Mouse (Mus musculus) hindbrain, embryonic 16.5 days (tissue): Measurements from ENCODE around the gene Slc7a3. TPM values are rescaled to one million over a fixed set of nuclear protein-coding genes. Genes with fewer than 3 reads are reported as not detected.
"Not testable (repeated sequence)": the region's sequence is repeated elsewhere in the genome, so short reads cannot be mapped to it uniquely, and the experiment has no call there.

Source experiments
- ATAC-seq: fragments of 200-750 bp; cut with Nextera tagmentation; 2 replicates; pipeline ENCODE4 v1.8.0; 2017; ENCODE audit warnings: moderate TSS enrichment, moderate library complexity
- H3K27ac ChIP-seq: fragments of 300-500 bp; sonication (generic); 2 replicates; pipeline ENCODE4 v1.5.1; 2014; ENCODE audit warnings: low read depth, mild to moderate bottlenecking, control low read depth, low read length, moderate library complexity
- H3K27me3 ChIP-seq: fragments of 300-500 bp; sonication (generic); replicated peaks from 2 replicates; pipeline ENCODE4 v1.6.1; 2014; ENCODE audit warnings: low read length; ENCODE audit not compliant: control insufficient read depth, insufficient read depth
- H3K36me3 ChIP-seq: fragments of 300-500 bp; sonication (generic); 2 replicates; pipeline ENCODE4 v1.6.1; 2014; ENCODE audit warnings: mild to moderate bottlenecking, low read length, moderate library complexity, mixed read lengths; ENCODE audit not compliant: control insufficient read depth, insufficient read depth
- H3K4me1 ChIP-seq: fragments of 300-500 bp; sonication (generic); 2 replicates; pipeline ENCODE4 v1.6.1; 2014; ENCODE audit warnings: low read depth, low read length; ENCODE audit not compliant: control insufficient read depth, insufficient read depth
- H3K4me2 ChIP-seq: fragments of 300-500 bp; sonication (generic); 2 replicates; pipeline ENCODE4 v1.6.1; 2014; ENCODE audit warnings: mild to moderate bottlenecking, low read length, control low read depth, moderate library complexity
- H3K4me3 ChIP-seq: fragments of 300-500 bp; sonication (generic); 2 replicates; pipeline ENCODE4 v1.5.1; 2014; ENCODE audit warnings: mild to moderate bottlenecking, low read length, control low read depth, moderate library complexity
- H3K9ac ChIP-seq: fragments of 300-500 bp; sonication (generic); 2 replicates; pipeline ENCODE4 v1.6.1; 2014; ENCODE audit warnings: low read depth, mild to moderate bottlenecking, control low read depth, low read length, moderate library complexity
- H3K9me3 ChIP-seq: fragments of 300-500 bp; sonication (generic); 2 replicates; pipeline ENCODE4 v1.6.1; 2014; ENCODE audit warnings: mild to moderate bottlenecking, low read length, moderate library complexity; ENCODE audit not compliant: control insufficient read depth
- WGBS: fragments of 180-500 bp; shearing (Covaris S2); extraction: QIAGEN DNeasy Blood & Tissue Kit; methylation state at CpG from one replicate; pipeline ENCODE4 v1.1.7; 2014; 5-methylcytosine and 5-hydroxymethylcytosine counted together
- polyA plus RNA-seq: library from polyadenylated mRNA; unstranded; fragments of >200 nt; fragmentation: Nextera tagmentation; extraction: Ambion mirVana; gene quantifications from 2 replicates; pipeline ENCODE4 v1.2.1, GENCODE M21; 2015

Slc7a3 gene
- 10.2 and 13.4 TPM in 2 replicates for polyA plus RNA-seq

- Histone ChIP-seq H3K36me3 (no peaks in the 10 kb centered on the region), H3K4me2 (peak within 1 kb of the TSS; percentile 69), H3K9me3 (no peaks in the 10 kb centered on the region), H3K27me3 (no peaks in the 10 kb centered on the region; the same call in 1 of the 2 replicates), H3K27ac (no peak within 1 kb of the TSS), H3K4me3 (peak within 1 kb of the TSS; percentile 38), H3K4me1 (no peaks in the 10 kb centered on the region), H3K9ac (peak within 1 kb of the TSS; percentile 27)
- WGBS = 29% methylated on average over 11 of the region's 11 CpGs
- no peak for ATAC-seq
Measured at GRCm38 (mm10) chrX:101085920-101086319, at the start of gene Slc7a3. Slc7a3 (minus strand) TSS chrX:101086020.

- Histone ChIP-seq H3K4me2 (peak overlapping the region; percentile 46), H3K27ac (peak overlapping the region; percentile 23; the same call in 1 of the 2 replicates), H3K4me1 (no peaks in the 10 kb centered on the region), H3K27me3 (no peaks in the 10 kb centered on the region), H3K4me3 (no peak overlapping the region), H3K9me3 (no peaks in the 10 kb centered on the region), H3K9ac (no peak overlapping the region), H3K36me3 (no peaks in the 10 kb centered on the region)
- peak; percentile 76 for ATAC-seq
- WGBS = 35% methylated on average over 12 of the region's 12 CpGs
Measured at GRCm38 (mm10) chrX:101131992-101132791, 46.4 kb upstream of the Slc7a3 start.

GRCm38 (mm10) chrX:101131001-101131400 lies 45.2 kb upstream of the Slc7a3 start:
- peak; percentile 65; the same call in 1 of the 2 replicates for ATAC-seq
- WGBS = 29% methylated on average over 7 of the region's 7 CpGs
- no peak overlapping the region for H3K9ac ChIP-seq

GRCm38 (mm10) chrX:101128559-101128958 lies 42.7 kb upstream of the Slc7a3 start:
- H3K4me1 ChIP-seq = no peaks in the 10 kb centered on the region
- no peaks in the 10 kb centered on the region for H3K27me3 ChIP-seq
- ATAC-seq = no peak
- no peak overlapping the region for H3K27ac ChIP-seq
- no peak overlapping the region for H3K9ac ChIP-seq
- H3K4me3 ChIP-seq = no peak overlapping the region
- H3K4me2 ChIP-seq = no peak overlapping the region
- H3K9me3 ChIP-seq = no peaks in the 10 kb centered on the region
- H3K36me3 ChIP-seq = no peaks in the 10 kb centered on the region
- 85% methylated on average over 2 of the region's 2 CpGs for WGBS

More at GRCm38 (mm10) chrX:101131001-101131400, 45.2 kb upstream of the Slc7a3 start:
- H3K4me3 ChIP-seq = no peak overlapping the region
- H3K4me2 ChIP-seq = no peak overlapping the region
- no peaks in the 10 kb centered on the region for H3K27me3 ChIP-seq
- no peak overlapping the region for H3K27ac ChIP-seq
- no peaks in the 10 kb centered on the region for H3K4me1 ChIP-seq
- H3K36me3 ChIP-seq = no peaks in the 10 kb centered on the region
- H3K9me3 ChIP-seq = no peaks in the 10 kb centered on the region

GRCm38 (mm10) chrX:101126977-101127376 lies 41.2 kb upstream of the Slc7a3 start:
- 66% methylated on average over 2 of the region's 2 CpGs for WGBS
- H3K9me3 ChIP-seq = no peaks in the 10 kb centered on the region
- ATAC-seq = no peak

GRCm38 (mm10) chrX:101126474-101126955 lies 40.7 kb upstream of the Slc7a3 start:
- ATAC-seq = no peak
- Histone ChIP-seq H3K36me3 (no peaks in the 10 kb centered on the region), H3K27ac (no peak overlapping the region), H3K4me3 (no peak overlapping the region), H3K9me3 (no peaks in the 10 kb centered on the region), H3K9ac (no peak overlapping the region), H3K27me3 (no peaks in the 10 kb centered on the region), H3K4me1 (no peaks in the 10 kb centered on the region), H3K4me2 (no peak overlapping the region)
- 72% methylated on average over 7 of the region's 7 CpGs for WGBS

More at GRCm38 (mm10) chrX:101126977-101127376, 41.2 kb upstream of the Slc7a3 start:
- H3K4me2 ChIP-seq = no peak overlapping the region
- no peaks in the 10 kb centered on the region for H3K4me1 ChIP-seq
- no peaks in the 10 kb centered on the region for H3K36me3 ChIP-seq
- H3K27ac ChIP-seq = no peak overlapping the region
- H3K9ac ChIP-seq = no peak overlapping the region
- H3K27me3 ChIP-seq = no peaks in the 10 kb centered on the region
- H3K4me3 ChIP-seq = no peak overlapping the region

GRCm38 (mm10) chrX:101120546-101120945 lies 34.7 kb upstream of the Slc7a3 start:
- no peak overlapping the region for H3K4me3 ChIP-seq
- no peaks in the 10 kb centered on the region for H3K9me3 ChIP-seq
- ATAC-seq = no peak
- no peaks in the 10 kb centered on the region for H3K27me3 ChIP-seq
- H3K36me3 ChIP-seq = no peaks in the 10 kb centered on the region
- no peaks in the 10 kb centered on the region for H3K4me1 ChIP-seq
- H3K9ac ChIP-seq = no peak overlapping the region
- WGBS = 46% methylated on average over 1 of the region's 1 CpGs
- H3K27ac ChIP-seq = no peak overlapping the region
- H3K4me2 ChIP-seq = no peak overlapping the region

GRCm38 (mm10) chrX:101085211-101085610 lies 609 bp downstream of the Slc7a3 start:
- peak; percentile 69; the same call in 1 of the 2 replicates for ATAC-seq
- not testable (repeated sequence) for H3K27ac ChIP-seq, H3K9ac ChIP-seq, H3K27me3 ChIP-seq, H3K36me3 ChIP-seq, H3K9me3 ChIP-seq, H3K4me1 ChIP-seq
- WGBS = 19% methylated on average over 7 of the region's 9 CpGs
- Histone ChIP-seq H3K4me3 (peak overlapping the region; percentile 38), H3K4me2 (peak overlapping the region; percentile 69)

GRCm38 (mm10) chrX:101084192-101084591 lies 1.6 kb downstream of the Slc7a3 start:
- 37% methylated on average over 2 of the region's 2 CpGs for WGBS
- no peaks in the 10 kb centered on the region for H3K4me1 ChIP-seq
- H3K36me3 ChIP-seq = no peaks in the 10 kb centered on the region
- no peak overlapping the region for H3K9ac ChIP-seq
- no peaks in the 10 kb centered on the region; the same call in 1 of the 2 replicates for H3K27me3 ChIP-seq
- H3K27ac ChIP-seq = no peak overlapping the region
- H3K9me3 ChIP-seq = no peaks in the 10 kb centered on the region
- H3K4me2 ChIP-seq = peak overlapping the region; percentile 69
- ATAC-seq = no peak
- H3K4me3 ChIP-seq = no peak overlapping the region; the same call in 1 of the 2 replicates
